Mouse (Mus musculus) myocyte (in vitro differentiated cells): Measurements from ENCODE around the gene Bpifb1.

Experiments
- CEBPB ChIP-seq: IDR thresholded peaks from 2 replicates; pipeline ENCODE4 v1.6.1; 2011; ENCODE audit warnings: mild to moderate bottlenecking, moderate library complexity; ENCODE audit not compliant: poor library complexity, insufficient read depth, severe bottlenecking
- MAX ChIP-seq: IDR thresholded peaks from one replicate; pipeline ENCODE4 v1.6.1; 2011; ENCODE audit warnings: low read depth, mild to moderate bottlenecking, control low read depth
- MYOD1 ChIP-seq, 3 experiments: IDR thresholded peaks; one replicate each; pipeline ENCODE4 v1.6.1; 2011; ENCODE audit warnings: control low read depth in 2 of 3, low read depth in 2 of 3, mild to moderate bottlenecking in 2 of 3, moderate library complexity in 1 of 3; ENCODE audit not compliant: insufficient read length in 2 of 3, control insufficient read depth in 1 of 3
- MYOG ChIP-seq, 3 experiments: IDR thresholded peaks; one replicate each; pipeline ENCODE4 v1.6.1; 2011; ENCODE audit warnings: control low read depth in 2 of 3, low read depth in 2 of 3, mild to moderate bottlenecking in 2 of 3; ENCODE audit not compliant: insufficient read length in 2 of 3, control insufficient read depth in 1 of 3, insufficient read depth in 1 of 3
- POLR2A ChIP-seq: IDR thresholded peaks from one replicate; pipeline ENCODE4 v1.6.1; 2011; ENCODE audit warnings: low read depth, mild to moderate bottlenecking, control low read depth, moderate library complexity; ENCODE audit not compliant: insufficient read length
- POLR2AphosphoS2 ChIP-seq: IDR thresholded peaks from one replicate; pipeline ENCODE4 v1.6.1; 2011; ENCODE audit warnings: low read depth, control low read depth; ENCODE audit not compliant: insufficient read length
- REST ChIP-seq: IDR thresholded peaks from one replicate; pipeline ENCODE4 v1.6.1; 2011; ENCODE audit warnings: mild to moderate bottlenecking, control low read depth, moderate library complexity; ENCODE audit not compliant: insufficient read depth, insufficient read length
- TCF12 ChIP-seq: IDR thresholded peaks from one replicate; pipeline ENCODE4 v1.6.1; 2011; ENCODE audit warnings: mild to moderate bottlenecking, control low read depth; ENCODE audit not compliant: poor library complexity, insufficient read depth, severe bottlenecking
- USF1 ChIP-seq: IDR thresholded peaks from one replicate; pipeline ENCODE4 v1.6.1; 2011; ENCODE audit warnings: low read depth, mild to moderate bottlenecking, control low read depth, moderate library complexity

DNA sequence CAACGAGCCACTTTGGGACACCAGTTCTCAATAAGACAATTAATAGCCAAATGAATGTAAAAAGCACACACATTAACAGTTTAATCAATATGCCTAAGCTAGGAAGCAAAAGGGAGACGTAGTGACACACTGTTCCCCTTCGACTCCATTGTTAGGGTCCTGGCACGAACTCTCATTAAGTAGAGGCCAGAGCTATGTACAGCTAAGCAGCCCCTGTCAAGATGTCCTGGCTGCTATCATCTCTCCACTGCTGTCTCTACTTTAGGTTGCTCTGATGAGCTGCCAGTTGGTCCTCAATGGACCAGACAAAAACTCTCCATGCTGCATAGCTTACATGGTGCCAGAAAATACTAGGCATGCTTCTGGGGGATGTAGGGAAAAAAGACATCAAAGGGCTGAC is 65.2 kb downstream of the Bpifb1 start:
- TF ChIP-seq POLR2A, result no peak
- no peak for TF ChIP-seq TCF12
- TF ChIP-seq MYOG (IDR thresholded peaks at IDR 0.05; ENCODE audit: control insufficient read depth in 1 of 3, insufficient read depth in 1 of 3, insufficient read length in 2 of 3, low read depth in 2 of 3), result no peak
- no peak for TF ChIP-seq MYOD1 (IDR thresholded peaks at IDR 0.05; ENCODE audit: control insufficient read depth in 1 of 3, insufficient read length in 2 of 3, low read depth in 2 of 3)
- no peak for TF ChIP-seq USF1
- TF ChIP-seq REST, result no peak
- no peak for TF ChIP-seq CEBPB
- TF ChIP-seq MAX, result no peak
- TF ChIP-seq POLR2AphosphoS2, result no peak
